Mouse (Mus musculus) megakaryocyte progenitor cell, adult 5-6 weeks (primary cell): ENCODE data around the gene Pum1. TPM values are rescaled to one million over a fixed set of nuclear protein-coding genes. Genes with fewer than 3 reads are reported as not detected.

Experiments
- ATAC-seq: replicated peaks from 2 replicates; pipeline ENCODE4 v1.8.0; 2016; ENCODE audit warnings: mild to moderate bottlenecking, moderate TSS enrichment, inconsistent platforms; ENCODE audit not compliant: poor library complexity
- total RNA-seq, 2 experiments: library from RNA; stranded (forward) in 1 of 2; stranded (reverse) in 1 of 2; fragments of 157-497, 149-512 nt in 1 of 2; fragments of 200-1000 nt in 1 of 2; gene quantifications; 2 replicates each; pipeline versions ENCODE4 v1.2.3 to v1.2.4; 2015 to 2017

The Pum1 gene
- total RNA-seq, 2 experiments from 2014 or later = 38.1 to 61.5 TPM

DNA sequence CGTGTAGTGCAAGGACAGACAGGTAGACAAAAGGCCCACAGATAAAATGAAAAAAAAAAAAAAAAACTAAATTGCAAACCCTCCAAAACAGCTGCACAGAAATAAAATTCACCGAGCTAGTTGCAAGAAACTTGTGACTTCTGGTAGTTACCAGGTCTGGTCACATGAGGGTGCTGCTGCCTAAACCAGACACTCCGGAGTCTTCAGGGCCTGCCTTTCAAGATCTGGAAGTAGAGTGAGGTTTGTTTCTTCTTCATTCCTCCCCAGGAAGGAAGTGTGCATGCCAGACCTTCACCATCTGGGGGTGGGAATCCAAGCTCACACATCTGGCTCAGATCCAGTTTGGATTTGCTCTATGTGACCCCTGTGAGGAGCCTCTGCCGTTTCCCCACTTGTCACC is 121.6 kb downstream of the Pum1 start:
- ATAC-seq = peak; percentile 68

- ATAC-seq = no peak
These were observed 124.4 kb downstream of the Pum1 start for GRCm38 (mm10) chr4:130787530-130787929.

- ATAC-seq = peak; percentile 90
These were observed 127.1 kb downstream of the Pum1 start for GRCm38 (mm10) chr4:130790180-130790579.

DNA sequence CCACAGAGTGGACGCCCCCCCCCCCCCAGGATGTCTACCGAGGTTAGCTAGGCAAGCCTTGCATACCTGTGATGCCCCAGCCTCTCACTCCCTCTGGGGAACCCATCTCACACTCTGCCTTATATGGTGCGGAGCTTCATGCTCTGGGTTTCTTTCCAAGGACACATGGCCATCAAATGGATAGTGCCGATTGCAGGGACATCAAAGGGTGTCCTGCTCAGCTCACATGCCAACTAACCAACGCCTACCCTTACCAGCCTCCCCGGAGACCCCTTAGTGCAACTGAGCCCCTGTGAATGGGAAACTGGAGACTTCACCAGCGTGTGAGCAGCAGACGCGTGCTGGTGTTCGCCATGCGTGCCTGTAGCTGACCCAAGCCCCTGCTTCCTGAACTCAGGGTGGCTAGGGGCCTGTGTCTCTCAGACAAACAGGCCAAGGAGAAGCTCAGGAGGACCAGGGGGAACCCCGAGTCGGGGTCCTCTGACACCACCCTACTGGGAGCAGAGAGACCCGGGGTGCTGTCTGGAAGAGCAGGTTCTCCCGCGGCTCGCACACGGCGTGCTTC is 128.8 kb downstream of the Pum1 start:
- ATAC-seq = no peak

DNA sequence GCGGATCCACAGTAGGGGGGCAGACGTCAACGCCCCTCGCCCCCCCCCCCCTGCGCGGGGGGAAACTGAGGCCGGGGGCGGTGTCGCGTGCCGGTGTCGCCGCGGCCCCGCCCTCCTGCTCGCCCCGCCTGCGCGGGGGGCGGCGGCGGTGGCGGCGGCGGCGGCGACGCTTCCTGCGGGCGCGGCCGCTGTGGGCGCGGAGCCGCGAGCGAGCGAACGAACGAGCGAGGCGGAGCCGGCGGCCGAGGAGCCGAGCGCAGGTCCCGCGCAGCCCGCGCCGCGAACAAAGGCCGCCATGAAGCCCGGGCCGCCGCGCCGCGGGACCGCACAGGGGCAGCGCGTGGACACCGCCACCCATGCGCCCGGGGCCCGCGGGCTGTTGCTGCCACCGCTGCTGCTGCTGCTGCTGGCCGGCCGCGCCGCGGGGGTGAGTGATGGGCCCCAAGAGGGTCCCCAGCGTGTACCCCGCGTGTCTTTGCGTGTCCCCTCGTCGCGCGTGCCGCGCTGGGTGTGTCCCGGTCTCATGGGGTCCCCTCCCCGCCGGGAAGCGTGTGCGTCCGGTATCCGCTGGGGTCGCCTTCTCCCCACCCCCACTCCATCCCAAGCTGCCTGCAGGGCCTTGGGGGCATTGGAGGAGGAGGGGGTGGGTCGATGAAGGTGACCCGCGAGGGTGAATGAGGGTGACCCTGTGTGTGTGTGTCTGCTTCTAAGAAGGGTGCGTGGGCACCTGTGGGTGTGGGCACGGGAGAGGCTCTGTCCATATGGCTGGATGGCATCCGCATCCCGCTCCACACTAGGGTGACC is 129.5 kb downstream of the Pum1 start, which contains the start of gene Sdc3:
Gene Sdc3 (plus strand): TSS at position 162 of the 804 bp plus-strand sequence.
- ATAC-seq = no peak

DNA sequence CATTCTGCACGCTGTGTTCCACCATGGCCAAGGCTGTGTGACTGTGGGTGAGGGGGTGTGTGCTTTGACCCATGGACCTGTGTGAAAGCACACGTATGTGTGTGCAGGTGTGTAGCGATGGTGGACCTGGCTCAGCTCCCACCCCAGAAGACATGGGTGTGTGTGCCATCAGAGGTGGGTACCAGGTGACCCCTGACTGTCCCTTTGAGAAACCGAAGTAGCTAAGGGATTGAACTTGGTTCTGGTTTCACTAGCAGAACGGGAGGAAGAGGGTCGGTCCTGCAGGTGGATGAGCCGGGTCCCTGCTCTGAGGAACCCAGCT is 130.0 kb downstream of the Pum1 start:
- no peak for ATAC-seq

- ATAC-seq = no peak
These were observed 131.7 kb downstream of the Pum1 start for GRCm38 (mm10) chr4:130794771-130795170.

DNA sequence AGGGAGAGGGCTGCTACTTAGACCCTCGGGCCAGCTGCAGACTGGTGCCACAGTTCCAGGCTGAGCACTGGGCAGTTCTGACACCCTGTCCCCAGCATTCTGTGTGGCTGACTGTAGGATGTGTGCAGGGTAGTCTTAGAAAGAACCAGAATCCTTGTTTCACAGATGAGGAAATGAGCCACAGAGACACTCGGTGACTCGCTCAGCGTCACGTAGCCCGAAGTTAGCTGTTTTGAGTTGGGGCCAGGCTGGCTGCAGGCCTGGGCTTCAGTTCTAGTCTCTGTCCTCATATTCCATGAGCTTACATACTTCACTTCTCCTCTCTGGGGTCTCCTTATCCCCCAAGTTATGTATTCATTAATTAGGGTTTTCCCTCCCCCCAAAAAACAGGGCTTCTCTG is 132.8 kb downstream of the Pum1 start:
- no peak for ATAC-seq

DNA sequence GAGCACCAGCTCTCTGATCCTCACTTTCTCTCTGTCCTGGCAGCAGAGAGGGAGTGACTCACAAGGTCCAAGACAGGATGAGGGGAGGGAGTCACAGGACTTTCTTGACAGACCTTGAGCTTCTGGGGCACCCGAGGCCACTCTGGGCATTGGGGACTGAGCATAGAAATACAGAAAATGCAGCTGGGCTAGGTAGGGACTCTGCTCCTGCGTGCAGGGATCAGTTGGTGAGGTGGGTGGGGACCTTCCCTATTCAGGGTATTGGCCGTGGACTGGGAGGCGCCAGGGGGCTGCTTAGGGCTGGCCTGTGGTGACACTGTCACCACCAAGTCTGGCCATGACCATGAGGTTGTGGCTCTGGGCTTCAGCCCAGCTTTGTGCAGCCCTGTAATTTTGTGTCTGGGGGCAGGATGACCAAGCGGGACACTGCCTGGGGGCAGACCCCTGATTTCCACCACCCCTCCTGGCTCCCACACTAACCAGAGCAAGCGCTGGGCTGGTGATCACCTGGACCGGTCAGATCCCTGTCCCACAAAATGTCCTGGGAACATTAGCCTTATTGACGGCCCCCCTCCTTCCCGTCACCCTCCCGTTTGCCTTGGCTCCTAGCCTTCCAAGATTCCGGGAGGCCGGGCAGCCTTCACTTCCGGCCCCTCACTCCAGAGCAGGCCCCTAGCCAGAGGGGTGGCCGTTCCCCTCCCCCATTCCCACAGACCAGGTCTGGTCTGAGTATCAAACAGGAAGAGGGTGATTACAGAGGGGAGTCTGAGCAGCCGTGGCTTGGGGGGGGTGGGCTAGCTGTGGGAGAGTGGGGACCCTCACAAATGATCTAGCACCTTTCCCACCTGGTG is 134.3 kb downstream of the Pum1 start:
- no peak for ATAC-seq

- no peak for ATAC-seq
These were observed 135.3 kb downstream of the Pum1 start for GRCm38 (mm10) chr4:130798416-130798815.

- no peak for ATAC-seq
These were observed 136.0 kb downstream of the Pum1 start for GRCm38 (mm10) chr4:130799118-130799517.

GRCm38 (mm10) chr4:130799582-130799981 is 136.5 kb downstream of the Pum1 start:
- ATAC-seq = no peak

DNA sequence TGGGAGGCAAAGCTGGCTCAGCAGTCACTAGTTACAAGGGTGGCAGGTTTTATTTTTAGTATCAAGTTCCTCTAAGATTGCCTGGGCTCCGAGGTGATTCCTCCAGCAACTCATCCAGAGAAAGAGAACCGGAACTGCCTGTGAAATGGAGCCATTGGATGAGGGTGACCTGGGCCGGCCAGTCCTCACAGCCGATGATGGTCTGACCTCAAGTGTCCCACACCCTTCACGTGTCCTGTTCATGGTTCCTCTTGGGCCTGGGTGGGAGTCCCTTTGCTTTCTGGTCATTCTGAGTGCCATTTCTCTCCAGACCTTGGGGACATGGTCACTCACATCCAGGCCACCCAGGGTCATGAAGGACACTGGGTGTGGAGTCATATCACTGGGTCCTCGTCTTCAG is 137.0 kb downstream of the Pum1 start:
- no peak for ATAC-seq

GRCm38 (mm10) chr4:130801198-130801597 is 138.1 kb downstream of the Pum1 start:
- ATAC-seq = no peak

- peak; percentile 66 for ATAC-seq
These were observed 138.7 kb downstream of the Pum1 start for GRCm38 (mm10) chr4:130801624-130802329.

DNA sequence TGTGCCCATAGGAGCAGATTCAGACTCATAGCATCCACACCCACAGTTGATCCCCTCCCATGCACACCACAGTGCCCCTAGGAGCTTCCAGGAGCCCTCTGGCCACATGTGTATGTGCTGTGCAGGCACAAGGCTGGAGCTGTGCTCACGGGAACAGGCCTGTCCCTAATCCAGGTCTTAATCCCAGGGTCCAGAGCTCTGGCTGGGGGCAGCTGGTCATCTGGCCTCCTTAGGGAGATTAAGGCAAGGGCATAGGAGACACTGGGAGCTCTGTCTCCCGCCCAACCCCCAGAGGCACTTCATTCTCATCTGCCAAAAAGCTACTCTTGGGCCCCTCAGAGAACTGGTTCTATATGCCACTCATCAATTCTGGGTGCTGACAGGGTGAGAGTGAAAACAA is 140.5 kb downstream of the Pum1 start:
- ATAC-seq = no peak

DNA sequence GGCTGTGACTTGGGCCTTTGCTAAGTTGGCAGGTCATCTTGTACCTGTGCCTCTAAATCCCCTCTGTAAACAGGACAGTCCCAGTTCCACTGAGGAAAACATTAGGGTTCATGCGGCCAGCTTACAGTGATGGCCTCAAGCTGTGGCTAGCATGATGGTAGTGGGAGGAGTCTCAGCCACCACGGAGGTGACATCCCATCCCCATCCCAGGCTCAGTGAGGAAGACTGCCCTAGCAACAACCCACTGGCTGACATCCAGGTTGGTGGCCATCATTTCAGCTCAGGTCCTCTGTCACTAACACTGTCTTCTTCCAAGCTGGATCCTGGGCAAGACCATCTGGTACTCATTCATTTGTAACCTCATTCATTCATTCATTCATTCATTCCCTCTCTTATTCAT is 141.2 kb downstream of the Pum1 start:
- no peak for ATAC-seq

GRCm38 (mm10) chr4:130804771-130805361 is 141.7 kb downstream of the Pum1 start:
- ATAC-seq = no peak

GRCm38 (mm10) chr4:130805746-130806145 is 142.6 kb downstream of the Pum1 start:
- no peak for ATAC-seq

- ATAC-seq = no peak
These were observed 143.6 kb downstream of the Pum1 start for GRCm38 (mm10) chr4:130806746-130807145.

- no peak for ATAC-seq
These were observed 146.7 kb downstream of the Pum1 start for GRCm38 (mm10) chr4:130809784-130810183.
